Mouse (Mus musculus): ENCODE results near the gene Avpi1.

- TF ChIP-seq TAL1 (IDR thresholded peaks at IDR 0.05; ENCODE audit: low read length) (no peak), GATA1 (IDR thresholded peaks at IDR 0.05; ENCODE audit: low read length) (no peak)
Observed at GRCm38 (mm10) chr19:42146276-42147010, 17.6 kb upstream of the Avpi1 start.

Data from erythroblast, embryonic 14.5 days (primary cell).